Mouse (Mus musculus) liver, embryonic 14.5 days (tissue): ENCODE measurements around the gene Kncn. TPM values are rescaled to one million over a fixed set of nuclear protein-coding genes. Genes with fewer than 3 reads are reported as not detected.
A peak's percentile ranks its signal among the peaks of the same experiment; 100 is the strongest.

ENCODE experiments used
- ATAC-seq: fragments of 200-750 bp; cut with Nextera tagmentation; 2 replicates; pipeline ENCODE4 v1.8.0; 2017; ENCODE audit warnings: moderate number of reproducible peaks, mild to moderate bottlenecking, moderate library complexity; ENCODE audit not compliant: insufficient read depth
- DNase-seq, 3 experiments: peaks; one replicate each; pipeline ENCODE4 v3.0.0-alpha.2; 2012 to 2013; ENCODE audit warnings: low read depth in 3 of 3, low spot score in 3 of 3
- H3K27ac ChIP-seq: fragments of 300-500 bp; sonication (generic); 2 replicates; pipeline ENCODE4 v1.5.1; 2014; ENCODE audit warnings: moderate library complexity, mild to moderate bottlenecking, control low read depth, inconsistent platforms
- H3K27me3 ChIP-seq: fragments of 300-500 bp; sonication (generic); 2 replicates; pipeline ENCODE4 v1.6.1; 2014; ENCODE audit warnings: mild to moderate bottlenecking, low read length, moderate library complexity; ENCODE audit not compliant: control insufficient read depth, insufficient read depth
- H3K36me3 ChIP-seq: fragments of 300-500 bp; sonication (generic); replicated peaks from 2 replicates; pipeline ENCODE4 v1.6.1; 2014; ENCODE audit warnings: low read depth; ENCODE audit not compliant: control insufficient read depth, insufficient read depth
- H3K4me1 ChIP-seq, 2 experiments: fragments of 200-500 bp in 1 of 2; fragments of 300-500 bp in 1 of 2; sonication (generic) in 1 of 2; replicated peaks; 2 replicates each; pipeline ENCODE4 v1.6.1; 2012 to 2014; ENCODE audit warnings: antibody characterized with exemption in 1 of 2, inconsistent platforms in 1 of 2, low read length in 1 of 2; ENCODE audit not compliant: control insufficient read depth in 2 of 2, insufficient read depth in 2 of 2
- H3K4me2 ChIP-seq: fragments of 300-500 bp; sonication (generic); 2 replicates; pipeline ENCODE4 v1.6.1; 2014; ENCODE audit warnings: low read depth, mild to moderate bottlenecking, control low read depth, moderate library complexity
- H3K4me3 ChIP-seq, 2 experiments: fragments of 200-500 bp in 1 of 2; fragments of 300-500 bp in 1 of 2; sonication (generic) in 1 of 2; 2 replicates each; pipeline ENCODE4 v1.5.1; 2012 to 2014; ENCODE audit warnings: low read depth in 2 of 2, low read length in 2 of 2, mild to moderate bottlenecking in 2 of 2, control low read depth in 1 of 2, inconsistent platforms in 1 of 2, moderate library complexity in 1 of 2; ENCODE audit not compliant: insufficient read depth in 1 of 2
- H3K9ac ChIP-seq: fragments of 300-500 bp; sonication (generic); replicated peaks from 2 replicates; pipeline ENCODE4 v1.6.1; 2014; ENCODE audit warnings: mild to moderate bottlenecking, control low read depth, moderate library complexity
- H3K9me3 ChIP-seq: fragments of 300-500 bp; sonication (generic); 2 replicates; pipeline ENCODE4 v1.6.1; 2016; ENCODE audit warnings: low read length, mixed read lengths; ENCODE audit not compliant: control insufficient read depth
- CTCF ChIP-seq: IDR thresholded peaks from 2 replicates; pipeline ENCODE4 v1.5.1; 2016; ENCODE audit warnings: antibody characterized with exemption, low read depth, control low read depth
- EP300 ChIP-seq: IDR thresholded peaks from 2 replicates; pipeline ENCODE4 v1.6.1; 2016; ENCODE audit warnings: antibody characterized with exemption, low read depth
- WGBS: fragments of 180-500 bp; shearing (Covaris S2); extraction: QIAGEN DNeasy Blood & Tissue Kit; methylation state at CpG from one replicate; pipeline ENCODE4 v1.1.7; 2014; ENCODE audit not compliant: insufficient replicate concordance; 5-methylcytosine and 5-hydroxymethylcytosine counted together
- polyA plus RNA-seq, 2 experiments: library from polyadenylated mRNA; depleted of rRNA in 1 of 2; stranded (reverse) in 1 of 2; unstranded in 1 of 2; fragments of >200 nt; fragmentation: Nextera tagmentation in 1 of 2; extraction: Ambion mirVana in 1 of 2; gene quantifications; 2 replicates each; pipeline versions ENCODE4 v1.2.1 to v1.2.3; 2012 to 2014

The Kncn gene
- polyA plus RNA-seq, 2 experiments, result 0.01 to 0.05 TPM

DNA sequence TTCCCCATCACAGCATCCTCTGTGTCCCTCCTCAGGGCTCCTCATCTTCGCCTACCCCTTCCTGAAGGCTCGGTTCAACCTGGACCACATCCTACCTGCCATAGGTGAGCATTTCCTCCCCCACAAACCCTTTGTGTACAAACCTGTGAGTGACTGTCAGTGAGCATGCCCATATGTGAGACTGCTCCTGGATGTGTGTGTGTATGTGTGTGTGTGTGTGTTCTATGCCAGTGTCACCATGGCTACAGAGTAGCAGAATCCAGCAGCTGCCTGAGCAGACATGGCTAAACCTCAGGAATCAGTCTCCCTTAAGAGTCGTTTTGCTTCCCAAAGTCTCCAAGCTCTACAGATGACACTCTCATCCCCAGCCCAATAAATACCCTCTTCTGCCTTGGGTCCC lies 1.6 kb downstream of the Kncn start:
- ATAC-seq, result no peak

DNA sequence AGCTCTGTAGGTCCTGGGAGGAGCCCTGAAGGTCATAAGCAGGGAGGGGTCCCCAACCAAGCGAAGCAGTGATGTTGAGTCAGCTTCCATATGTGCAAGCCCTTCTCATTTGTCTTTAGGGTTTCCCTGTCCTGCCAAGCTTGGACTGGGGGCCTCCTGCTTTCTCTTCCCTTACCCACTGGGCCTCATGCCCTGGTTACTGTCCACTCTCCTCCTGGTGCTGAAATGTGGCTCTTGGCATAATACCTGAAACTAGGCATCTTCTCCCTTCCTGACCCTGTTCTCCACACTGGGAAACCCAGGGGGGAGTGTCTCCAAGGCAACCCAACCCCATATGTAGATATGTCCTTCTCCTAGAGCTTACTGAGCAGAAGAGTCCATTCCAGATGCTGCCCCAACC lies 2.7 kb downstream of the Kncn start:
- TF ChIP-seq EP300 (no peak), CTCF (no peak)

More for the DNA sequence above, 1.6 kb downstream of the Kncn start:
- no peak for DNase-seq
- Histone ChIP-seq H3K9me3 (no peaks in the 10 kb centered on the region), H3K27me3 (peaks cover 18% of the 10 kb centered on the region), H3K4me2 (no peak overlapping the region), H3K4me3 (no peak overlapping the region), H3K4me1 (no peaks in the 10 kb centered on the region), H3K36me3 (no peaks in the 10 kb centered on the region), H3K27ac (no peak overlapping the region), H3K9ac (no peak overlapping the region)
- TF ChIP-seq EP300, result no peak
- no peak for TF ChIP-seq CTCF
- WGBS, result 48% methylated on average over 3 of the region's 3 CpGs

DNA sequence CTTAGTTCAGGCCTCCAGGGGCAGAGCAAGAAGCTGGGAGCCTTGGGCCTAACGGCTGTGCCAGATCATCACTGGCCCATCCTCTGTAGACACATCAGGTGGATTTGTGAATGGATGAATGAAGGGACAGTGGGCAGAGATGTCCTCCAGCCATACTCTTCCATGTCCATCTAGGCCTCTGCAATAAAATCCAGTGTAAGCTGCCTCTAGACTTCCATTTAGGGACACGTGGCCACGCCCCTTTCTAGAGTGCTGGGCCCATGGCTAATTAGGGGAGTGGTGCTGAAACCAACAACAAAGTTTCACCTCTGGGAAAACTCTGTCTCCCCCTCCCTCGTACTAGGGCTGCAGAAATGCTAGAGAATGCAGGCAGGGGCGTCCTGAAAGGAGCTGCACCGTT lies 5.9 kb downstream of the Kncn start:
- Histone ChIP-seq H3K27ac (no peak overlapping the region), H3K9ac (no peak overlapping the region), H3K4me3 (no peak overlapping the region), H3K4me1 (no peaks in the 10 kb centered on the region), H3K36me3 (no peaks in the 10 kb centered on the region), H3K9me3 (no peaks in the 10 kb centered on the region), H3K27me3 (peaks cover 33% of the 10 kb centered on the region), H3K4me2 (peak overlapping the region; percentile 22; the same call in 1 of the 2 replicates)
- TF ChIP-seq CTCF, result no peak
- no peak for TF ChIP-seq EP300
- no peak for ATAC-seq
- 20% methylated on average over 6 of the region's 6 CpGs for WGBS
- no peak for DNase-seq

More for the DNA sequence above, 2.7 kb downstream of the Kncn start:
- no peak overlapping the region for H3K4me3 ChIP-seq
- H3K36me3 ChIP-seq, result no peaks in the 10 kb centered on the region
- ATAC-seq (no peak), DNase-seq (no peak)
- no peaks in the 10 kb centered on the region for H3K4me1 ChIP-seq
- no peak overlapping the region for H3K27ac ChIP-seq
- no peaks in the 10 kb centered on the region for H3K9me3 ChIP-seq
- H3K4me2 ChIP-seq, result no peak overlapping the region
- H3K27me3 ChIP-seq, result peaks cover 28% of the 10 kb centered on the region
- no peak overlapping the region for H3K9ac ChIP-seq
- 50% methylated on average over 1 of the region's 1 CpGs for WGBS

DNA sequence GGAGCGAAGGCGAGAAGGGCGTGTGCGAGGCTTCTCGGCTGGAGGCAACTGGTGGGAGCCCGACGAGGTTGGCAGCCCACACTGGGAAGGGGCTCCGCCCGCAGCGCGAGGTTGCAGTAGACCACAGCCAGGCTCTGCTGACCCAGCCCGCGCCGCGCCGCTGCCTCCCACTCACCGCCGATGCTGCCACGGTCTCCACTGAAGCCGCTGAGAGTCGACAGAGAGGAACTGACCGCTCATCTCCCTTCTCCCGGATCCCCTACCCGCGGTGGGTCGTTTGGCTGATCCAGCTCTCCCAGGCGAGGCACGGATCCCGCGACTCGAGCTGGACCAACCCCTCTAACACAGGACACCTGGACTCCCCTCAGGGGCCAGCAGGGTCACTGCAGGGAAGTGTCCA lies 6.4 kb downstream of the Kncn start, which contains the start of gene 6430628N08Rik:
TSS of gene 6430628N08Rik (plus strand) at position 113 of the 400 bp plus-strand sequence.
- Histone ChIP-seq H3K9ac (no peak within 1 kb of the TSS), H3K4me2 (peak within 1 kb of the TSS; percentile 22; the same call in 1 of the 2 replicates)
- 4% methylated on average over 31 of the region's 31 CpGs for WGBS

DNA sequence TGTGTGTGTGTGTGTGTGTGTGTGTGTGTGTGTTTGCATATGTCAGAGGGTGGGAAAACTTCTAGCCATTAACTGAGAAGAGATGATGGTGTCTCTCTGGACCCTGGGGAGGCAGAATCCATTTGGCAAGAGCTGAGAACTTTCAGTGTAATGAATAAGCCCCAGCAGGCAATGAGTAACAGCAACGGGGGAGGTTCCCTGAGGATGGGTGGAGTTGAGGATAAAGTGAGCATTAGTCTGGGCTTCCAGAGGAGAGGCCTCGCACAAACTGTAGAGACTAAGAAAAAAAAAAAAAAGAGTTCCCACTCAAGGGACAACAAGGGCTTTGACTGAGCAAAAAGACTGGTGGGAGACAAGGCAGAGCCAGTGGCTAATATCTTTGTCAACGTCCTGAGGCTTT lies 10.1 kb downstream of the Kncn start:
- no peak for TF ChIP-seq CTCF
- no peak for TF ChIP-seq EP300
- ATAC-seq (no peak), DNase-seq (no peak)
- Histone ChIP-seq H3K27me3 (peaks cover 61% of the 10 kb centered on the region), H3K9ac (no peak overlapping the region), H3K36me3 (no peaks in the 10 kb centered on the region), H3K9me3 (no peaks in the 10 kb centered on the region), H3K4me2 (no peak overlapping the region), H3K4me1 (no peaks in the 10 kb centered on the region), H3K27ac (no peak overlapping the region), H3K4me3 (no peak overlapping the region)
- 29% methylated on average over 3 of the region's 3 CpGs for WGBS

More for the DNA sequence above, 6.4 kb downstream of the Kncn start, which contains the start of gene 6430628N08Rik:
- DNase-seq, result no peak
- no peaks in the 10 kb centered on the region for H3K4me1 ChIP-seq
- TF ChIP-seq CTCF, result no peak
- no peak for TF ChIP-seq EP300
- peaks cover 35% of the 10 kb centered on the region for H3K27me3 ChIP-seq
- no peak for ATAC-seq
- H3K4me3 ChIP-seq, result no peak within 1 kb of the TSS
- no peaks in the 10 kb centered on the region for H3K36me3 ChIP-seq
- no peaks in the 10 kb centered on the region for H3K9me3 ChIP-seq
- no peak within 1 kb of the TSS for H3K27ac ChIP-seq
